Mouse (Mus musculus): ENCODE data around the gene Olfr1447.

DNA sequence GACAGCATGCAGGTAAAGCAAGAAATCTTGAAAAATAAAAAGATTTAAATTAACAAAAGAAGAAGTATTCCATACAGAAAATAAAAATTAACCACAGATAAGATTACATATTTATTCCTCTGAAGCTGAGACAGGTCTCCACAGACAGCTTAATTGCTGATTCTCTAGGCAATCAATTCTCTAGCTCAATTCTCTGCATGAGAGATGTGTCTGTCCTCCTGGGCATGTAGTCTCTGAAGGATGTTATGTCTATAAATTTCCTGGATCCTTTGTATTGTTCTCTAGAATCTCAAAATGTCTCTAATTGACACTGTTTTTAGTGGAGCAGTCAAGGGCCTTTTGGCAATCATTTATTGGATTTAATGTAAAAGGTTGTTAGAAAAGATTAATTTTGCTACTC, 27.0 kb upstream of the Olfr1447 start, which contains the start of gene Olfr1449:
- TF ChIP-seq CTCF (IDR thresholded peaks at IDR 0.05; ENCODE audit: low read depth, low read length) = no peak
- no peak for TF ChIP-seq POLR2A (IDR thresholded peaks at IDR 0.05; ENCODE audit: borderline replicate concordance, low read depth, low read length)
